Mouse (Mus musculus): ENCODE data around the gene Wfdc3. TPM values are rescaled to one million over a fixed set of nuclear protein-coding genes. Genes with fewer than 3 reads are reported as not detected.

Gene Wfdc3
- polyA plus RNA-seq, 1 experiment from 2014 or later, result 2.0 TPM

GRCm38 (mm10) chr2:164754105-164754504, 8.4 kb upstream of the Wfdc3 start:
- no peaks in the 10 kb centered on the region for H3K27me3 ChIP-seq (ENCODE audit: control insufficient read depth, insufficient read depth, low read depth, low read length)
- no peak for ATAC-seq (ENCODE audit: low read depth)
- no peaks in the 10 kb centered on the region for H3K9me3 ChIP-seq (ENCODE audit: control insufficient read depth, low read length)
- peaks cover 65% of the 10 kb centered on the region for H3K36me3 ChIP-seq (ENCODE audit: control insufficient read depth, insufficient read depth, low read length)
- WGBS, result 70% methylated on average over 11 of the region's 11 CpGs
- no peak overlapping the region for H3K4me2 ChIP-seq (ENCODE audit: low read depth, low read length)
- no peak overlapping the region for H3K4me3 ChIP-seq (ENCODE audit: low read length)
- H3K9ac ChIP-seq (ENCODE audit: low read length), result no peak overlapping the region
- no peak overlapping the region for H3K27ac ChIP-seq (ENCODE audit: low read length)
- H3K4me1 ChIP-seq (replicated peaks; ENCODE audit: control insufficient read depth, insufficient read depth, low read length), result no peaks in the 10 kb centered on the region

GRCm38 (mm10) chr2:164752454-164752853, 6.7 kb upstream of the Wfdc3 start:
- Histone ChIP-seq H3K27ac (ENCODE audit: low read length) (no peak overlapping the region), H3K36me3 (ENCODE audit: control insufficient read depth, insufficient read depth, low read length) (peaks cover 54% of the 10 kb centered on the region), H3K9me3 (ENCODE audit: control insufficient read depth, low read length) (no peaks in the 10 kb centered on the region), H3K4me1 (replicated peaks; ENCODE audit: control insufficient read depth, insufficient read depth, low read length) (no peaks in the 10 kb centered on the region), H3K27me3 (ENCODE audit: control insufficient read depth, insufficient read depth, low read depth, low read length) (no peaks in the 10 kb centered on the region), H3K9ac (ENCODE audit: low read length) (no peak overlapping the region), H3K4me3 (ENCODE audit: low read length) (no peak overlapping the region), H3K4me2 (ENCODE audit: low read depth, low read length) (no peak overlapping the region)
- no peak for ATAC-seq (ENCODE audit: low read depth)
- WGBS, result 78% methylated on average over 2 of the region's 2 CpGs

GRCm38 (mm10) chr2:164748991-164749390, 3.3 kb upstream of the Wfdc3 start:
- WGBS, result 90% methylated on average over 6 of the region's 6 CpGs
- H3K36me3 ChIP-seq (ENCODE audit: control insufficient read depth, insufficient read depth, low read length), result peaks cover 22% of the 10 kb centered on the region
- no peak for ATAC-seq (ENCODE audit: low read depth)

GRCm38 (mm10) chr2:164748191-164748590, 2.5 kb upstream of the Wfdc3 start:
- ATAC-seq (ENCODE audit: low read depth), result no peak
- Histone ChIP-seq H3K9me3 (ENCODE audit: control insufficient read depth, low read length) (no peaks in the 10 kb centered on the region), H3K4me2 (ENCODE audit: low read depth, low read length) (no peak overlapping the region), H3K27ac (ENCODE audit: low read length) (no peak overlapping the region), H3K36me3 (ENCODE audit: control insufficient read depth, insufficient read depth, low read length) (peaks cover 17% of the 10 kb centered on the region), H3K4me1 (replicated peaks; ENCODE audit: control insufficient read depth, insufficient read depth, low read length) (peaks cover 12% of the 10 kb centered on the region), H3K9ac (ENCODE audit: low read length) (no peak overlapping the region), H3K4me3 (ENCODE audit: low read length) (no peak overlapping the region), H3K27me3 (ENCODE audit: control insufficient read depth, insufficient read depth, low read depth, low read length) (no peaks in the 10 kb centered on the region)
- WGBS, result 76% methylated on average over 4 of the region's 4 CpGs

More at GRCm38 (mm10) chr2:164748991-164749390, 3.3 kb upstream of the Wfdc3 start:
- Histone ChIP-seq H3K27me3 (ENCODE audit: control insufficient read depth, insufficient read depth, low read depth, low read length) (no peaks in the 10 kb centered on the region), H3K27ac (ENCODE audit: low read length) (no peak overlapping the region), H3K4me1 (replicated peaks; ENCODE audit: control insufficient read depth, insufficient read depth, low read length) (peaks cover 12% of the 10 kb centered on the region), H3K4me2 (ENCODE audit: low read depth, low read length) (no peak overlapping the region), H3K9me3 (ENCODE audit: control insufficient read depth, low read length) (no peaks in the 10 kb centered on the region), H3K4me3 (ENCODE audit: low read length) (no peak overlapping the region), H3K9ac (ENCODE audit: low read length) (no peak overlapping the region)

GRCm38 (mm10) chr2:164746693-164747092, 962 bp upstream of the Wfdc3 start:
- WGBS, result 37% methylated on average over 8 of the region's 8 CpGs
- H3K36me3 ChIP-seq (ENCODE audit: control insufficient read depth, insufficient read depth, low read length), result peaks cover 10% of the 10 kb centered on the region
- H3K4me2 ChIP-seq (ENCODE audit: low read depth, low read length), result peak overlapping the region; percentile 72
- H3K27ac ChIP-seq (ENCODE audit: low read length), result no peak overlapping the region
- no peak for ATAC-seq (ENCODE audit: low read depth)
- H3K4me1 ChIP-seq (replicated peaks; ENCODE audit: control insufficient read depth, insufficient read depth, low read length), result peaks cover 12% of the 10 kb centered on the region
- H3K4me3 ChIP-seq (ENCODE audit: low read length), result peak overlapping the region; percentile 69
- H3K9me3 ChIP-seq (ENCODE audit: control insufficient read depth, low read length), result no peaks in the 10 kb centered on the region
- peak overlapping the region; percentile 91 for H3K9ac ChIP-seq (ENCODE audit: low read length)
- no peaks in the 10 kb centered on the region; the same call in 1 of the 2 replicates for H3K27me3 ChIP-seq (ENCODE audit: control insufficient read depth, insufficient read depth, low read depth, low read length)

GRCm38 (mm10) chr2:164744987-164745386, 744 bp downstream of the Wfdc3 start:
- no peaks in the 10 kb centered on the region; the same call in 1 of the 2 replicates for H3K27me3 ChIP-seq (ENCODE audit: control insufficient read depth, insufficient read depth, low read depth, low read length)
- WGBS, result 64% methylated on average over 13 of the region's 13 CpGs
- ATAC-seq (ENCODE audit: low read depth), result no peak
- H3K4me2 ChIP-seq (ENCODE audit: low read depth, low read length), result peak overlapping the region; percentile 92
- H3K9ac ChIP-seq (ENCODE audit: low read length), result peak overlapping the region; percentile 91
- H3K4me3 ChIP-seq (ENCODE audit: low read length), result peak overlapping the region; percentile 69
- peaks cover 12% of the 10 kb centered on the region for H3K4me1 ChIP-seq (replicated peaks; ENCODE audit: control insufficient read depth, insufficient read depth, low read length)
- H3K9me3 ChIP-seq (ENCODE audit: control insufficient read depth, low read length), result no peaks in the 10 kb centered on the region
- no peak overlapping the region for H3K27ac ChIP-seq (ENCODE audit: low read length)
- peaks cover 5% of the 10 kb centered on the region for H3K36me3 ChIP-seq (ENCODE audit: control insufficient read depth, insufficient read depth, low read length)

GRCm38 (mm10) chr2:164739876-164740275, 5.9 kb downstream of the Wfdc3 start:
- H3K4me1 ChIP-seq (replicated peaks; ENCODE audit: control insufficient read depth, insufficient read depth, low read length), result peaks cover 4% of the 10 kb centered on the region; the same call in 1 of the 2 replicates
- H3K9me3 ChIP-seq (ENCODE audit: control insufficient read depth, low read length), result no peaks in the 10 kb centered on the region
- H3K4me2 ChIP-seq (ENCODE audit: low read depth, low read length), result no peak overlapping the region
- H3K27ac ChIP-seq (ENCODE audit: low read length), result no peak overlapping the region
- WGBS, result 53% methylated on average over 7 of the region's 7 CpGs
- H3K27me3 ChIP-seq (ENCODE audit: control insufficient read depth, insufficient read depth, low read depth, low read length), result no peaks in the 10 kb centered on the region; the same call in 1 of the 2 replicates
- H3K4me3 ChIP-seq (ENCODE audit: low read length), result no peak overlapping the region
- H3K36me3 ChIP-seq (ENCODE audit: control insufficient read depth, insufficient read depth, low read length), result no peaks in the 10 kb centered on the region
- no peak for ATAC-seq (ENCODE audit: low read depth)
- H3K9ac ChIP-seq (ENCODE audit: low read length), result no peak overlapping the region

GRCm38 (mm10) chr2:164737377-164738090, 8.2 kb downstream of the Wfdc3 start:
- WGBS, result 49% methylated on average over 3 of the region's 3 CpGs
- Histone ChIP-seq H3K4me1 (replicated peaks; ENCODE audit: control insufficient read depth, insufficient read depth, low read length) (peaks cover 4% of the 10 kb centered on the region; the same call in 1 of the 2 replicates), H3K4me3 (ENCODE audit: low read length) (no peak overlapping the region), H3K4me2 (ENCODE audit: low read depth, low read length) (no peak overlapping the region), H3K27ac (ENCODE audit: low read length) (peak overlapping the region; percentile 68), H3K36me3 (ENCODE audit: control insufficient read depth, insufficient read depth, low read length) (no peaks in the 10 kb centered on the region), H3K27me3 (ENCODE audit: control insufficient read depth, insufficient read depth, low read depth, low read length) (no peaks in the 10 kb centered on the region; the same call in 1 of the 2 replicates), H3K9ac (ENCODE audit: low read length) (no peak overlapping the region), H3K9me3 (ENCODE audit: control insufficient read depth, low read length) (no peaks in the 10 kb centered on the region)
- peak; percentile 74 for ATAC-seq (ENCODE audit: low read depth)

- Histone ChIP-seq H3K4me1 (replicated peaks; ENCODE audit: control insufficient read depth, insufficient read depth, low read length) (peaks cover 4% of the 10 kb centered on the region; the same call in 1 of the 2 replicates), H3K36me3 (ENCODE audit: control insufficient read depth, insufficient read depth, low read length) (no peaks in the 10 kb centered on the region), H3K4me2 (ENCODE audit: low read depth, low read length) (no peak overlapping the region), H3K4me3 (ENCODE audit: low read length) (no peak overlapping the region), H3K27ac (ENCODE audit: low read length) (no peak overlapping the region), H3K9me3 (ENCODE audit: control insufficient read depth, low read length) (no peaks in the 10 kb centered on the region), H3K27me3 (ENCODE audit: control insufficient read depth, insufficient read depth, low read depth, low read length) (no peaks in the 10 kb centered on the region), H3K9ac (ENCODE audit: low read length) (no peak overlapping the region)
- ATAC-seq (ENCODE audit: low read depth), result no peak
- 78% methylated on average over 5 of the region's 5 CpGs for WGBS
These were observed 10.3 kb downstream of the Wfdc3 start for GRCm38 (mm10) chr2:164735446-164735845.
